Mouse (Mus musculus): ENCODE results near the gene Ahdc1. TPM values are rescaled to one million over a fixed set of nuclear protein-coding genes. Genes with fewer than 3 reads are reported as not detected.

Ahdc1 gene
- total RNA-seq, 2 experiments from 2014 or later: 114 to 116 TPM

- no peak for DNase-seq (ENCODE audit: low spot score in 2 of 2)
Observed at GRCm38 (mm10) chr4:133050837-133051549, 39.9 kb downstream of the Ahdc1 start.

- DNase-seq (ENCODE audit: low spot score in 2 of 2): no peak
Observed at GRCm38 (mm10) chr4:133051550-133051865, 40.4 kb downstream of the Ahdc1 start.

- no peak for DNase-seq (ENCODE audit: low spot score in 2 of 2)
Observed at GRCm38 (mm10) chr4:133052029-133052745, 41.1 kb downstream of the Ahdc1 start.

- DNase-seq (ENCODE audit: low spot score in 2 of 2): no peak
Observed at GRCm38 (mm10) chr4:133052995-133053572, 42.0 kb downstream of the Ahdc1 start.

DNA sequence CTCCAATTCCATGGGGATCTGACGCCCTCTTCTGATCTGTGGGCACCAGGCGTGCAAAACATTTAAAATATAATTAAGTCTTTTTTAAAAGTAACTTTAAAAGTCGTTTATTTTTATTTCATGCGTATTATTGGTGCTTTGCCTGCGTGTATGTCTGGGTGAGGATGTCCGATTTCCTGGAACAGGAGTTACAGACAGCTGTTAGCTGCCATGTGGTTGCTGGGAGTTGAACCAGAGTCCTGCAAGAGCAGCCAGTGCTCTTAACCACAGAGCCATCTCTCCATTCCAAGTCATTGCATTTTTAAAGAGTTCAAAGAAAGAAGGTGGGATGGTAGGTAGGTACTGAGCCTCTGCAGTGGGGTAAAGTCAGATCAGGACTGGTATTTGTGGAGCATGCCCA lies 43.5 kb downstream of the Ahdc1 start:
- no peak for DNase-seq (ENCODE audit: low spot score in 2 of 2)

GRCm38 (mm10) chr4:133055163-133055951 lies 44.3 kb downstream of the Ahdc1 start:
- DNase-seq (ENCODE audit: low spot score in 2 of 2): no peak

DNA sequence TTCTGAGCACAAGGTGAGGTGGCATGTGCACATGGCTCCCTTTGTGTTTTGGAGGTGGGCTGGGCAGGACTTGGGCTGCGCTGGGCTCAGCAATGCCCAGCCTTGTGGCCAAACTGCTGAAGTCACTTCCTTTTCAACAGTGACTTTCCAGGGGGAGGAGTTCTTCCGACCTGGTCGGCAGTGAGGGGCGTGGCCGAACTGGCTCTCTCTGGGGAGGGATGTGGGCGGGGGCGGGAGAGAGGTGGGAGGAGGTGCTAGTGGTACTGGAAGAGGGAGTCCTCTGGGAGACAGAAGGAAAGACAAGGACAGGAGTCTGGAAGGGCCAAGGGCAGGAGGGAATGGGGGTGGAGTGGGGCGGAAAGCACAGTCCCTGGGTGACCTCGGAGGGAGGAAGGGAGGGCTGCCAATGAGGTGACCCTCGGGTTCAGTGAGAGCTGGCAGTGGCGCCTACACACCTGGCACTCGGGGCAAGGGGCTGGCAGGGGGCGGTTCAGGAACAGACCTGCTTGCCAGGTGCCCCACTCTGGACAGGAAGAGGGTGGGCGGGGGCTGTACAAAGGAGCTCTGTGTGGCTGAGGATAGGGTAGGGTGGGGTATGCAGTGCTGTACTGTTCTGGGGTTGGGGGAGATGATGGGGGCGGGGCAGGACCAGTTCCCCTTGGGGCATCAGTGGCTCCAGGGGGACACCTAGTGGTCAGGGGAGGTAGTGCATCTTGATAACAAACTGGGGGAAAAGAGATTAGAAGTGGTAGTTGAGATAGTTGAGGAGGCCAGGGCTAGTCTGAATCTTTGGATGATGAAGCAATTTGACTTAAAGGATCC lies 45.2 kb downstream of the Ahdc1 start:
- peak in 1 of 2 experiments; percentile 73 for DNase-seq (ENCODE audit: low spot score in 2 of 2)

DNA sequence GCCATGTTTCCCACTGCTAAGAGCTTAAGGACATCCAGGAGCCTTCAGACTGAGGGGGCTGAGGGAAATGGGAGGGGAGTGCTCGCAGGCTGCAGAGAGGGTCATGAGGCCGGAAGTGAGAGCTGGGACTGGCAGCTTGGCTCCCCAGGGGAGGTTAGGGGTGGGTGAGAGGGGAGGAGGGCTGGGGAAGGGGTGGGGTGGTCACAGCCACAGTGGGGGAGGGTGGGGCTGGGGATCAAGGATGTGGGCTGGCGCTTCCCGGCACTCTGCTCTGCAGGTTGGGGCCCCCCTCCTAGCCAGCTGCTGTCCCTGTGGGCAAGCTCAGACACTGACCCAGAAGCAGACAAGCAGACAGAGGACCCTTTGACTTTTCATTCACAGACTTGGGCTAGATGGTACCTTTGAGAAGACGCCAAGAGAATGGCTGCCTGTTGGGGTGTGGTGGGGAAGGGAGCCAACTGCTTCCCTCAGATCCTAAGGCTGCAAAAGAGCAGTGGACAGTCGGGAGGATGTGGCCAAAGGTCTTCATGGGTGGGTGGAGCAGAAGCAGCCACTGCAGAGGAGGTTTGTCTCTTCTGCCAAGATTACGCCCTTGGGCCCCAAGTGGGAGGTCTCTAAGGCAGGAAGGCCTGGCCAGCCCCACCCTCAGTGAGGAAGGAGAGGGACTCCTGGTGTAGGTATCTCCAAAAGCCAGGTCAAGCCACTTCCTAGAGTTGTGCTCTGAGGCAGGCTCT lies 46.5 kb downstream of the Ahdc1 start:
- no peak for DNase-seq (ENCODE audit: low spot score in 2 of 2)

DNA sequence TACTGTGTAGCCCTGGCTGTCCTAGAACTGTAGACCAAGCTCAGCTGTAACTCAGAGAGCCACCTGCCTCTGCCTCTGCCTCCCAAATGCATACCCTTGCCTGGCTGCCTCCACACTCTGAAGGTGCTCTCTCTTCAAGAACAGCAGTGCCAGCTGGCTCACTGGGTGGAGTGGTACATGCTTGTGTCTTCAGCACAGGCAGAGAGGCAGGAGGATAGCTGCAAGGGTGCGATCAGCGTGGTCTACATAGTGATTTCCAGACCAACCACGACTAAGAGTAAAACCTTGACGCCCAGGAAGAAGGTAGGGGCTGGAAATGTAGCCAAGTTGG lies 47.0 kb downstream of the Ahdc1 start:
- DNase-seq (ENCODE audit: low spot score in 2 of 2): no peak

DNA sequence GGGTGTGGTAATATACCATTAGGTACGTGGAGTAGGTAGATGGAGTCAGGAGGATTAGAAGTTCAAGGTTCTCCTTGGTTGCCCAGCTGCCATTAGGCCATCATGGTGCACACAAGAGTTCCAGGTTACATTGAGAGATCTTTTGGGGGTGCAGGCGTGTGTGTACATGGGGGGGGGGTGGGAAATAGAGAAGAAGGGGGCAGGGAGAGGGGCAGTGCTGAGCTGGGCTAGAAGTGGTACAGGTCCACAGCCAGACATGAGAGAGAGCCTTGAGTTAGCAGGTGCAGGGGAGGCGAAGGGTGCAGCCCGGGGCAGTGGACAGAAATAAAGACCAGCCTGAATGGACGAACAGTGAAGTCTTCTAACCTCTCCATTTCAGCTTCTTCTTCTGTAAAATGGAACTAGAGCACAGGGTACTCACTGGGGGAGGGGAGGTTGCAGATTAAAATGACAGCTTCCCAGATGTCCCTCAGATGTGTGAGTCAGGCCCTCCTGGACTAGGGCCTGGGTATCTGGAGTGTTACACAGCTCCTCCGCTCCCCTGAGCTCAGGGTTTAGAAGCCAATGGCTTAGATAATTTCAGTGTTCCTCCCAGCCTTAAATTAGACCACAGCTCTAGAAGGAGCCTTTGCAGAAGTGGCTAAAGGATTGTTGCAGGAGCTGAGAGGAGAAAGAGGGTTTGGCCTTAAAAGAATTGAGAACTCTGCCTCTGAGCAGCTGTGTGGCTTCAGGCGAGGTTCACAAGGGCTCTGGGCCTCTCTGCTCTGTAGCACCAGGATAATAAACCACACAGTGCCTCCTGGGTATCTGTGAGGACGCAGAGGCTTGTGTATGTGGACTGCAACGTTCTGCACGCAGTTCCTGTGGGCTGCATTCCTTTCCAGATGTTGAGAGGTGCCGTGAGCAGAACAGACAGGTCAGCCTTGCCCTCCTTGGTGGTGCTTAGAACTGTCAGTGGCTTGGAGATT lies 47.7 kb downstream of the Ahdc1 start:
- no peak for DNase-seq (ENCODE audit: low spot score in 2 of 2)

- no peak for DNase-seq (ENCODE audit: low spot score in 2 of 2)
Observed at GRCm38 (mm10) chr4:133060702-133061101, 49.6 kb downstream of the Ahdc1 start.

GRCm38 (mm10) chr4:133061798-133062197 lies 50.7 kb downstream of the Ahdc1 start:
- DNase-seq (ENCODE audit: low spot score in 2 of 2): no peak

DNA sequence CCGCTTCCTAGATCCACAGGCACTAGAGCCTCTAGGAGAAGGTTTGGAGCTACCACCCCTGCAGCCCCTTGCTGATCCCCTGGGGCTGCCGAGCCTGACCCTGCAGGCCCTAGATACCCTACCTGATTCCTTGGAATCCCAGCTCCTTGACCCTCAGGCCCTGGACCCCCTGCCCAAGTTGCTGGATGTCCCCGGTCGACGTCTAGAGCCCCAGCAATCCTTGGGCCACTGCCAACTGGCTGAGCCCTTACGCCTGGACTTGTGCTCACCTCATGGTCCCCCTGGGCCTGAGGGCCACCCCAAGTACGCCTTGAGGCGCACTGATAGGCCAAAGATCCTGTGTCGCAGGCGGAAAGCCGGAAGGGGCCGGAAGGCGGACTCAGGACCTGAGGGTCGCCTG lies 51.2 kb downstream of the Ahdc1 start:
- DNase-seq (ENCODE audit: low spot score in 2 of 2): no peak

DNA sequence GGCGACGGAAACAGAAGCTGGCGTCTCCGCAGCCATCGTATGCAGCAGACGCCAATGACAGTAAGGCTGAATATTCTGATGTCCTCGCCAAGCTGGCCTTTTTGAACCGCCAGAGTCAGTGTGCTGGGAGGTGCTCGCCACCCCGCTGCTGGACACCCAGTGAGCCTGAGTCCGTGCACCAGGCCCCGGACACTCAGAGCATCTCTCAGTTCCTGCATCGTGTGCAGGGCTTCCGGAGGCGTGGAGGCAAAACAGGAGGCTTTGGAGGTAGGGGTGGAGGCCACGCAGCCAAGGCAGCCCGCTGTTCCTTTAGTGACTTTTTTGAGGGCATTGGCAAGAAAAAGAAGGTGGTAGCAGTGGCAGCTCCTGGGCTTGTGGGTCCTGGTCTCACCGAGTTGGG lies 52.1 kb downstream of the Ahdc1 start:
- no peak for DNase-seq (ENCODE audit: low spot score in 2 of 2)

DNA sequence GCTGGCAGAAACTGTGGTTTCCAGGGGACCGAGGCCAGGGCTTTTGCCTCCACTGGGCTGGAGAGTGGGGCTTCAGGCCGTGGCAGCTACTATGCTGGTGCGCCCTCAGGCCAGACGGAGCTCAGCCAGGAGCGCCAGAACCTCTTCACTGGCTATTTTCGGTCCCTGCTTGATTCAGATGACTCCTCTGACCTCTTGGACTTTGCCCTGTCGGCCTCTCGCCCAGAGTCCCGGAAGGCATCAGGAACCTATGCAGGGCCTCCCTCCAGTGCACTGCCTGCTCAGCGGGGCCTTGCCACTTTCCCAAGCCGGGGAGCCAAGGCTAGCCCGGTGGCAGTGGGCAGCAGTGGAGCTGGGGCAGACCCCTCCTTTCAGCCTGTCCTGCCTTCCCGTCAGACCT lies 52.7 kb downstream of the Ahdc1 start:
- no peak for DNase-seq (ENCODE audit: low spot score in 2 of 2)

DNA sequence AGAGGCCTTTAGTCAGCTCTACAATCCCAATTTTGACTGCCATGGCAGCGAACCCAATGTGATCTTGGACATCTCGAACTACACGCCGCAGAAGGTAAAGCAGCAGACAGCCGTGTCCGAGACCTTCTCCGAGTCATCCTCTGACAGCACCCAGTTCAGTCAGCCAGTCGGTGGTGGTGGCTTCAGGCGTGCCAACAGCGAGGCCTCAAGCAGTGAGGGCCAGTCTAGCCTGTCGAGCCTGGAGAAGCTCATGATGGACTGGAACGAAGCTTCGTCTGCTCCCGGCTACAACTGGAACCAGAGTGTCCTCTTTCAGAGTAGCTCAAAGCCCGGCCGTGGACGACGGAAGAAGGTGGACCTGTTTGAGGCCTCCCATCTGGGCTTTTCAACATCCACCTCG lies 53.7 kb downstream of the Ahdc1 start:
- no peak for DNase-seq (ENCODE audit: low spot score in 2 of 2)

DNA sequence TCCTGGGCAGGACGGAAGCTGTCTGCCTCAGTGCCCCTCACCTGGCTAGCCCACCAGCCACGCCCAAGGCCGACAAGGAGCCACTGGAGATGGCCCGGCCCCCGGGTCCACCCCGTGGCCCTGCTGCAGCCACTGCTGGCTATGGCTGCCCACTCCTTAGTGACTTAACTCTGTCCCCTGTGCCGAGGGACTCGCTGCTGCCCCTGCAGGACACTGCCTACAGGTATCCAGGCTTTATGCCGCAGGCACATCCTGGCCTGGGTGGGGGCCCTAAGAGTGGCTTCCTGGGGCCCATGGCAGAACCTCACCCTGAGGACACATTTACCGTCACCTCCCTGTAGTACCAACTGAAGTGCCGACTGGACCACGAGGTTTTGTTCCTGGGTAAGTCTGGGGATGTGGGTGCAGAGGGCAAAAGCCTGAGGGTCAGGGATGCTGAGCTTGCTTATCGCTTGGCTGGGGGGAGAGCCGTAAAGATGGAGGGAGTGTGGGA lies 54.9 kb downstream of the Ahdc1 start:
- no peak for DNase-seq (ENCODE audit: low spot score in 2 of 2)

DNA sequence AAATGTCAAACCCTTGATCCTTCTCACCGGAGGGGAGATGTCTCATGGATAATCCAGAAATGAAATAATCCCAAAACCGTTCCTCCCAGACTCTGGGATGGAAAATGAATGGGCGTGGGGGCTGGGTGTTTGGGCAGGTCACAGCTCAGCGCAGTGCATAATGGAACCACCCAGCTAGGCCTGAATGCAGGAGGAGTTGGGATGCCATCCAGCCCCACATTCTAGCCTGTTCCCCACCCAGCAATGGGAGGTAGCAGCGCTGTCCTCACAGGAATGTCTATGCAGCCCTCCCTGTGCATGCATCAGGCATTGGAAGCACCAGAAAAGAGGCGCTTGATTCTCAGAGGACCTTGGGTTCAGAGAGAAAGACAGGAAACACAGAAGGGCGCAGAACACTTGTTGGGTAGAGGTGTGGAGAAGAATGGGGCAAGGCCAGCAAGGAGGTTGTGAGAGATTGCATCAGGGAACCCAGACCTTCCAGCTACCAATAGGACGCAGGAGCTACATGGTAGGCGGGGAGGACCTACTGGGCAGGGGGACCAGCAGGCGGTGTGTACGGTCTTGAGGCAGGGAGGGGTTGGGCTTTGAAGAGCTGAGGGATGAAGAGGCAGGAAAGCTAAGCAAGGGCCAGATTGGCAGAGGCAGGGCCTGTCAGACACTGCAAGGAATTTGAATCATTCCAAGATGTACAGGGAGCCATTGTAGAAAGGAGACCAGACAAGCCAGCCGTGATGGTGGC lies 57.5 kb downstream of the Ahdc1 start:
- DNase-seq (ENCODE audit: low spot score in 2 of 2): no peak
